In the genomic region with DNA sequence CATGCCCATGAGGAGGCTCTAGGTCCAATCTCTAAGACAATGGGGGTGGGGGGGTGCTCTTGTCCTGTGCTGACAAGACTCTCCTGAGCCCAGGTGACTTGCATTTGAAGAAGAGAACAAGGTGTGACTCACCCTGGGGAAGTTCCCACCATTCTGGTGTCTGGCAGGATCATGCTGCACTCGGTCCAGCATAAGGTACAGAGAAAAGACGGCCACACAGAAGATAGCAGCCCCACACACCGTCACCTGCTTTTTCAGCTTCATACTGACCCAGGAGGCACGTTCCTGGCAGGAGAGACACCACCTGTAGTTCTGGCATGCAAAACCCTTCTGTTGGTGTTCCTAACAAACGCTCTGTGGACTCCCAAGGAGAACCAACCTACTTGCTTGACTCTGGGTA, we compare ENCODE assay signal across 8 mouse cellular contexts. TPM values are rescaled to one million over a fixed set of nuclear protein-coding genes. Genes with fewer than 3 reads are reported as not detected.
DNase-seq lines count a peak whose midpoint lies in the region; ATAC-seq and TF ChIP-seq lines count a peak whose summit lies in the region.
"Had no signal": no experiment of that assay in that cellular context is flagged by ENCODE, and none has a peak within 500 bp of the region (broad histone marks: within the 10 kb centered on the region; RNA-seq: fewer than 3 reads in every experiment).

No protein-coding gene starts in this region.

- no peak overlapping the region for H3K9ac ChIP-seq in lung, embryonic 15.5 days
- H3K9ac ChIP-seq in embryonic facial prominence, embryonic 12.5 days, result 0 out of 2 replicates have a peak overlapping the region, but pooled peaks have one; percentile 10
- H3K9ac ChIP-seq in limb, embryonic 12.5 days (replicated peaks), result no peak overlapping the region

- H3K36me3 ChIP-seq in lung, embryonic 15.5 days, result peaks cover 28% of the 10 kb centered on the region
- peaks cover 36% of the 10 kb centered on the region for H3K36me3 ChIP-seq in embryonic facial prominence, embryonic 12.5 days
- H3K36me3 ChIP-seq in limb, embryonic 12.5 days, result peaks cover 37% of the 10 kb centered on the region
- H3K36me3 ChIP-seq in small intestine, adult 2 months (ENCODE audit: control insufficient read depth, insufficient read depth, low read length), result peaks cover 5% of the 10 kb centered on the region

- no peaks in the 10 kb centered on the region for H3K27me3 ChIP-seq in lung, embryonic 15.5 days
- no peaks in the 10 kb centered on the region for H3K27me3 ChIP-seq in embryonic facial prominence, embryonic 12.5 days
- no peaks in the 10 kb centered on the region for H3K27me3 ChIP-seq in limb, embryonic 12.5 days
- no peaks in the 10 kb centered on the region for H3K27me3 ChIP-seq in small intestine, adult 2 months (ENCODE audit: control insufficient read depth, insufficient read depth, low read length)

- H3K9me3 ChIP-seq in lung, embryonic 15.5 days, result no peaks in the 10 kb centered on the region
- no peaks in the 10 kb centered on the region for H3K9me3 ChIP-seq in embryonic facial prominence, embryonic 12.5 days
- no peaks in the 10 kb centered on the region for H3K9me3 ChIP-seq in limb, embryonic 12.5 days

- H3K4me3 ChIP-seq in lung, embryonic 15.5 days, result peak overlapping the region; percentile 89
- 0 out of 2 replicates have a peak overlapping the region, but pooled peaks have one; percentile 79 for H3K4me3 ChIP-seq in embryonic facial prominence, embryonic 12.5 days
- peak overlapping the region; percentile 93; the same call in 1 of the 2 replicates for H3K4me3 ChIP-seq in limb, embryonic 12.5 days (replicated peaks)
- H3K4me3 ChIP-seq in small intestine, adult 2 months (ENCODE audit: low read depth, low read length), result no peak overlapping the region

- DNase-seq in lung, postnatal 25 days (ENCODE audit: low spot score), result no peak
- DNase-seq in spleen, postnatal 14 days (ENCODE audit: low spot score in 2 of 2), result no peak
- no peak for DNase-seq in retina, embryonic 14.5 days (ENCODE audit: low spot score)
- DNase-seq: kidney, postnatal 14 days had no signal

- 60% methylated on average over 5 of the region's 5 CpGs for WGBS in lung, embryonic 15.5 days
- 67% methylated on average over 5 of the region's 5 CpGs for WGBS in embryonic facial prominence, embryonic 12.5 days
- 58% methylated on average over 5 of the region's 5 CpGs for WGBS in limb, embryonic 12.5 days
- WGBS in small intestine, adult 2 months, result 67% methylated on average over 5 of the region's 5 CpGs

- no peak for ATAC-seq in lung, embryonic 15.5 days (ENCODE audit: borderline replicate concordance, extremely low read depth, low FRiP score, low TSS enrichment)
- no peak for ATAC-seq in embryonic facial prominence, embryonic 12.5 days (ENCODE audit: insufficient number of reproducible peaks, insufficient read depth, low FRiP score, low TSS enrichment)
- no peak for ATAC-seq in limb, embryonic 12.5 days (ENCODE audit: insufficient number of reproducible peaks, insufficient read depth, low FRiP score, low TSS enrichment, low read depth)

- peaks cover 20% of the 10 kb centered on the region for H3K4me1 ChIP-seq in lung, embryonic 15.5 days
- peaks cover 15% of the 10 kb centered on the region for H3K4me1 ChIP-seq in embryonic facial prominence, embryonic 12.5 days
- peaks cover 19% of the 10 kb centered on the region for H3K4me1 ChIP-seq in limb, embryonic 12.5 days (replicated peaks)
- H3K4me1 ChIP-seq in small intestine, adult 2 months (ENCODE audit: control insufficient read depth, insufficient read depth, insufficient read length, low read length), result peaks cover 3% of the 10 kb centered on the region; the same call in 1 of the 2 replicates

- H3K27ac ChIP-seq in lung, embryonic 15.5 days, result peak overlapping the region; percentile 90
- peak overlapping the region; percentile 46; the same call in 1 of the 2 replicates for H3K27ac ChIP-seq in embryonic facial prominence, embryonic 12.5 days
- no peak overlapping the region for H3K27ac ChIP-seq in limb, embryonic 12.5 days
- peak overlapping the region; percentile 42; the same call in 1 of the 2 replicates for H3K27ac ChIP-seq in small intestine, adult 2 months (ENCODE audit: insufficient read depth, low read depth, low read length)

- no peak for TF ChIP-seq CTCF in small intestine, adult 2 months (IDR thresholded peaks at IDR 0.05; ENCODE audit: extremely low read depth, insufficient read length, insufficient replicate concordance, low read depth, low read length)

- TF ChIP-seq POLR2A in small intestine, adult 2 months (IDR thresholded peaks at IDR 0.05; ENCODE audit: low read depth, low read length), result no peak

- peak overlapping the region; percentile 74 for H3K4me2 ChIP-seq in lung, embryonic 15.5 days
- peak overlapping the region; percentile 67 for H3K4me2 ChIP-seq in embryonic facial prominence, embryonic 12.5 days (replicated peaks)
- H3K4me2 ChIP-seq in limb, embryonic 12.5 days, result peak overlapping the region; percentile 67

RNA-seq across cellular contexts. Expression of a gene that starts 1.7 kb away (rescaled TPM):
- 18.4 and 22.3 TPM in 2 replicates for polyA plus RNA-seq in lung, embryonic 15.5 days (2015; fragmentation: Nextera tagmentation; extraction: Ambion mirVana)
- polyA plus RNA-seq in embryonic facial prominence, embryonic 12.5 days (2016; fragmentation: Nextera tagmentation; extraction: Ambion mirVana), result 31.0 and 31.6 TPM in 2 replicates
- polyA plus RNA-seq in limb, embryonic 12.5 days (2016; fragmentation: Nextera tagmentation; extraction: Ambion mirVana), result 25.7 and 31.7 TPM in 2 replicates
- 16.8 and 30.2 TPM in 2 replicates for polyA plus RNA-seq in small intestine, adult 2 months (2012; rRNA removed)

RNA-seq across cellular contexts. Expression of a gene that starts 18.3 kb away (rescaled TPM):
- 15.2 and 17.8 TPM in 2 replicates for polyA plus RNA-seq in lung, embryonic 15.5 days (2015; fragmentation: Nextera tagmentation; extraction: Ambion mirVana)
- polyA plus RNA-seq in embryonic facial prominence, embryonic 12.5 days (2016; fragmentation: Nextera tagmentation; extraction: Ambion mirVana), result 11.0 and 12.2 TPM in 2 replicates
- polyA plus RNA-seq in limb, embryonic 12.5 days (2016; fragmentation: Nextera tagmentation; extraction: Ambion mirVana), result 10.2 and 11.0 TPM in 2 replicates
- polyA plus RNA-seq in small intestine, adult 2 months (2012; rRNA removed), result 15.2 and 16.6 TPM in 2 replicates

RNA-seq across cellular contexts. Expression of a gene that starts 26.6 kb away (rescaled TPM):
- polyA plus RNA-seq in lung, embryonic 15.5 days (2015; fragmentation: Nextera tagmentation; extraction: Ambion mirVana), result 19.6 and 21.2 TPM in 2 replicates
- polyA plus RNA-seq in embryonic facial prominence, embryonic 12.5 days (2016; fragmentation: Nextera tagmentation; extraction: Ambion mirVana), result 23.2 and 27.4 TPM in 2 replicates
- 25.8 and 29.6 TPM in 2 replicates for polyA plus RNA-seq in limb, embryonic 12.5 days (2016; fragmentation: Nextera tagmentation; extraction: Ambion mirVana)
- 5.2 and 7.2 TPM in 2 replicates for polyA plus RNA-seq in small intestine, adult 2 months (2012; rRNA removed)

RNA-seq across cellular contexts. Expression of a gene that starts 28.7 kb away (rescaled TPM):
- 36.8 and 42.2 TPM in 2 replicates for polyA plus RNA-seq in lung, embryonic 15.5 days (2015; fragmentation: Nextera tagmentation; extraction: Ambion mirVana)
- 60.3 and 61.0 TPM in 2 replicates for polyA plus RNA-seq in embryonic facial prominence, embryonic 12.5 days (2016; fragmentation: Nextera tagmentation; extraction: Ambion mirVana)
- 56.9 and 61.8 TPM in 2 replicates for polyA plus RNA-seq in limb, embryonic 12.5 days (2016; fragmentation: Nextera tagmentation; extraction: Ambion mirVana)
- polyA plus RNA-seq in small intestine, adult 2 months (2012; rRNA removed), result 37.1 and 66.6 TPM in 2 replicates

RNA-seq across cellular contexts. Expression of a gene that starts 35.8 kb away (rescaled TPM):
- 16.3 and 16.7 TPM in 2 replicates for polyA plus RNA-seq in lung, embryonic 15.5 days (2015; fragmentation: Nextera tagmentation; extraction: Ambion mirVana)
- 9.7 and 10.7 TPM in 2 replicates for polyA plus RNA-seq in embryonic facial prominence, embryonic 12.5 days (2016; fragmentation: Nextera tagmentation; extraction: Ambion mirVana)
- 10.7 and 13.2 TPM in 2 replicates for polyA plus RNA-seq in limb, embryonic 12.5 days (2016; fragmentation: Nextera tagmentation; extraction: Ambion mirVana)
- polyA plus RNA-seq in small intestine, adult 2 months (2012; rRNA removed), result 75.2 and 117 TPM in 2 replicates
